Mouse (Mus musculus) kidney, embryonic 15.5 days (tissue): ENCODE data around the gene Ovol1. TPM values are rescaled to one million over a fixed set of nuclear protein-coding genes. Genes with fewer than 3 reads are reported as not detected.
A peak's percentile ranks its signal among the peaks of the same experiment; 100 is the strongest.

Experiments
- ATAC-seq: fragments of 200-750 bp; cut with Nextera tagmentation; replicated peaks from 2 replicates; pipeline ENCODE4 v1.8.0; 2017; ENCODE audit warnings: moderate TSS enrichment; ENCODE audit not compliant: low FRiP score
- H3K27ac ChIP-seq: fragments of 300-500 bp; sonication (generic); 2 replicates; pipeline ENCODE4 v1.5.1; 2015; ENCODE audit warnings: mild to moderate bottlenecking, inconsistent platforms
- H3K27me3 ChIP-seq: fragments of 300-500 bp; sonication (generic); 2 replicates; pipeline ENCODE4 v1.6.1; 2015; ENCODE audit warnings: inconsistent platforms
- H3K36me3 ChIP-seq: fragments of 300-500 bp; sonication (generic); 2 replicates; pipeline ENCODE4 v1.6.1; 2015; ENCODE audit warnings: inconsistent platforms
- H3K4me1 ChIP-seq: fragments of 300-500 bp; sonication (generic); 2 replicates; pipeline ENCODE4 v1.6.1; 2015; ENCODE audit warnings: inconsistent platforms
- H3K4me2 ChIP-seq: fragments of 300-500 bp; sonication (generic); 2 replicates; pipeline ENCODE4 v1.6.1; 2015; ENCODE audit warnings: moderate library complexity, mild to moderate bottlenecking, inconsistent platforms
- H3K4me3 ChIP-seq: fragments of 300-500 bp; sonication (generic); replicated peaks from 2 replicates; pipeline ENCODE4 v1.5.1; 2015; ENCODE audit warnings: mild to moderate bottlenecking, inconsistent platforms
- H3K9ac ChIP-seq: fragments of 300-500 bp; sonication (generic); 2 replicates; pipeline ENCODE4 v1.6.1; 2015; ENCODE audit warnings: mild to moderate bottlenecking, inconsistent platforms
- H3K9me3 ChIP-seq: fragments of 300-500 bp; sonication (generic); replicated peaks from 2 replicates; pipeline ENCODE4 v1.6.1; 2016; ENCODE audit warnings: inconsistent platforms
- WGBS: fragments of 180-500 bp; shearing (Covaris S2); methylation state at CpG from one replicate; pipeline ENCODE4 v1.1.7; 2015; ENCODE audit warnings: mixed read lengths; 5-methylcytosine and 5-hydroxymethylcytosine counted together
- polyA plus RNA-seq: library from polyadenylated mRNA; unstranded; fragments of >200 nt; fragmentation: Nextera tagmentation; extraction: Ambion mirVana; gene quantifications from 2 replicates; pipeline ENCODE4 v1.2.1, GENCODE M21; 2015

Ovol1 gene
- polyA plus RNA-seq, 1 experiment from 2014 or later = 11.3 TPM

DNA sequence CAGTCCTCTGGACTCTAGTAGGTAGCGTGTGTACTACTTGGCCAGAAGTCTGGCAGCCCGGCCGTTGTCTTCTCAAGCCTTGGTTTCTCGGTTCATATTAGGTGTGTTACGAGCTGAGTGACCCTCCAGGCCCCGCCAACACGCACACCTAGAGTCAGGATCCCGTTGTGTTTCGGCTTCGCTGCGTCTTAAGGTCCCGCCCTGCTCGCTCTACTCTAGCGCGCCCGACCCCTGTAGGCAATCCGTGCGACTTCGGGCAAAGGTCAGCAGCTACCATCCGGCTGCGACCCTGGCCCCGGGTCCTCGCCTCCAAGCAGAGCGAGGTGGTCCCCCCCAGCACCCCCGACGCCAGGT is 6.7 kb upstream of the Ovol1 start:
- Histone ChIP-seq H3K4me3 (peak overlapping the region; percentile 65), H3K4me2 (peak overlapping the region; percentile 76), H3K9me3 (no peaks in the 10 kb centered on the region), H3K4me1 (peaks cover 42% of the 10 kb centered on the region), H3K9ac (peak overlapping the region; percentile 59), H3K27ac (peak overlapping the region; percentile 92), H3K27me3 (peaks cover 25% of the 10 kb centered on the region), H3K36me3 (peaks cover 29% of the 10 kb centered on the region)
- ATAC-seq = peak; percentile 55
- 2% methylated on average over 26 of the region's 26 CpGs for WGBS

DNA sequence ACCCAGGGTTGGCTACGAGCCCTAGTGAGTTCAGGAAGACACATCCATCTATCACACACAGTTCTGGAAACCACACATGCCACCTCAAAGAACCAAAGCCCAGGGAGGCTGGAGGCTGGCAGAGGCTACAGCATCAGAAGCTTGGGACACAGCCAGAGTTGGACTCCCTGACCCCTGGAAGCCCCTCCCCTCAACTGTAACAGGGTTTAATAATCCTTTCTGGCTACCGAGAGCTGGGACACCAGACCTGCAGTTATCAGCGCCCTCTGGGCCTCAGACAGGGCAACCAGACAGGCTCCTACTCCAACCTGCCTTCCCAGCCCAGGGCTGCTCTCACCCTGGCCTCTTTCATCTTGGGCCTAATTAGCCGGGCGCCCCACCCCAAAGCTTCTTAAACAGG is 5.9 kb upstream of the Ovol1 start:
- peak overlapping the region; percentile 76 for H3K4me2 ChIP-seq
- H3K9ac ChIP-seq = no peak overlapping the region
- no peak overlapping the region for H3K4me3 ChIP-seq
- peaks cover 32% of the 10 kb centered on the region for H3K27me3 ChIP-seq
- H3K9me3 ChIP-seq = no peaks in the 10 kb centered on the region
- H3K4me1 ChIP-seq = peaks cover 47% of the 10 kb centered on the region
- peaks cover 24% of the 10 kb centered on the region for H3K36me3 ChIP-seq
- no peak for ATAC-seq
- peak overlapping the region; percentile 92 for H3K27ac ChIP-seq
- WGBS = 59% methylated on average over 5 of the region's 5 CpGs

DNA sequence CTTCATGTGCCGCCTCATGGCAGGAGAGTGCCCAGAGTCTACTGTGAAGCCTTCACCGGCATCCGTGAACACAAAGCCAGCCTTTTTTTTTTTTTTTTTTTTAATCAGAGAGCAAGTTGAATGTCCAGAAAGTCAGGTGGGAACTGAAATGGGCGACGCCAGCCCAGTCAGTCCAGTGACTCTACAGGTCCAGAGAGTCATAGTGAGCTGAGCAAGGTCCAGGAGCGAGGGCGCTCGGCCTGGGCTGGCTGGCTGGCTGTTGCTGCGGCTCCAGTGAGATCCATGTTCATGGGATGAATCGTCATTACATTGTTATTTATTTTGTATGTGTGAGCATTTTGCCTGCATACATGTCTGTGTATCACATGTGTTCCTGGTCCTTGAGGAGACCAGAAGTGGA is 2.3 kb upstream of the Ovol1 start:
- Histone ChIP-seq H3K27ac (no peak overlapping the region), H3K4me1 (peaks cover 71% of the 10 kb centered on the region), H3K4me3 (no peak overlapping the region), H3K9ac (no peak overlapping the region), H3K27me3 (peaks cover 68% of the 10 kb centered on the region), H3K9me3 (no peaks in the 10 kb centered on the region), H3K4me2 (no peak overlapping the region), H3K36me3 (no peaks in the 10 kb centered on the region)
- WGBS = 83% methylated on average over 10 of the region's 10 CpGs
- ATAC-seq = no peak

DNA sequence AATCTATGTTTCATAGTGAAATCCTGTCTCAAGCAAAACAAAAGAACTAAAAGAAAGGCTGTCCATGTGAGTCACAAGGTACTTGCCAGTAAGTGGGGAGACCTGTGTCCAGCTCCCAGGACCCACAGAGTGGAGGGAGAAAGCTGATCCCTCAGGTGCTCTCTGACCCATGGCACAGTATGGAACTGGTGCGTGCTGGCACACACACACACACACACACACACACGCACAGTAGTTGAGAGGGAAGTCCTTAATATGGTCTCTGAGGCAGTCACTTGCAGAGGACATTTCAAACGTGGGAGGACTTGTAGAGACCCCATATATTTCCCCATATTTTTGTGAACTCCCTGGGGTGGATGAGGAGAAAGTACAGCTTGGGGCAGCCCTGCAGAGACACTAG is 1.4 kb upstream of the Ovol1 start:
- Histone ChIP-seq H3K9me3 (no peaks in the 10 kb centered on the region), H3K4me1 (peaks cover 76% of the 10 kb centered on the region), H3K36me3 (no peaks in the 10 kb centered on the region), H3K27ac (peak overlapping the region; percentile 96), H3K27me3 (peaks cover 74% of the 10 kb centered on the region), H3K9ac (no peak overlapping the region), H3K4me2 (peak overlapping the region; percentile 84), H3K4me3 (peak overlapping the region; percentile 57)
- 30% methylated on average over 3 of the region's 3 CpGs for WGBS
- 0 out of 2 replicates have a peak, but pooled peaks have one; percentile 29 for ATAC-seq

DNA sequence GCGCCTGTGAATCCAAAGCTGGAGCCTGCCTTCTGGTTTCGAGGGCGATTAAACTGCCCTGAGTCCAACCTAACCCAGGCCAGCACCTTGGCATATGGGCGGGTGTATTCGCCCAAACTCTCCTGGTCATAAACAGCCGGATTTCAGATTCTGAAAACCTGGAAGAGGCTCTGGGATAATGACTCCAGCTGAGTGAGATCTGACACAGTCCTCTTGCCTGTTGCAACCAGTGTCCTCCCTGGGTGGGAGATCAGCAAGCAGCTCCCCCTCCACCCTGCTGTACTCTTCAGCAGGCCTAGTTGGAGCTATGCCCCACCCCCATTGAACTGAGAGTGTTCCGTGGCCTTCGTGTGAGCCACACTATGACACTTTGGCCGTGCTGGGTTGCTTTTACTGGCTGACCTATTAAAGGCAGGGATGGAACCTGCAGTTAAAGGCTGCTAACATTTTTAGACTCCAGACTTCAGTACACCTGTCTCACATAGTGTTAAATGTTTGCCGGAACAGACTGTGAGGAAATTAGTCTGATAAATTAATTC is 875 bp upstream of the Ovol1 start:
- Histone ChIP-seq H3K4me1 (peaks cover 76% of the 10 kb centered on the region), H3K36me3 (no peaks in the 10 kb centered on the region), H3K27me3 (peaks cover 79% of the 10 kb centered on the region), H3K4me2 (peak overlapping the region; percentile 84), H3K4me3 (peak overlapping the region; percentile 57), H3K27ac (peak overlapping the region; percentile 96), H3K9me3 (no peaks in the 10 kb centered on the region), H3K9ac (no peak overlapping the region; the same call in 1 of the 2 replicates)
- peak; percentile 55 for ATAC-seq
- 10% methylated on average over 10 of the region's 10 CpGs for WGBS

DNA sequence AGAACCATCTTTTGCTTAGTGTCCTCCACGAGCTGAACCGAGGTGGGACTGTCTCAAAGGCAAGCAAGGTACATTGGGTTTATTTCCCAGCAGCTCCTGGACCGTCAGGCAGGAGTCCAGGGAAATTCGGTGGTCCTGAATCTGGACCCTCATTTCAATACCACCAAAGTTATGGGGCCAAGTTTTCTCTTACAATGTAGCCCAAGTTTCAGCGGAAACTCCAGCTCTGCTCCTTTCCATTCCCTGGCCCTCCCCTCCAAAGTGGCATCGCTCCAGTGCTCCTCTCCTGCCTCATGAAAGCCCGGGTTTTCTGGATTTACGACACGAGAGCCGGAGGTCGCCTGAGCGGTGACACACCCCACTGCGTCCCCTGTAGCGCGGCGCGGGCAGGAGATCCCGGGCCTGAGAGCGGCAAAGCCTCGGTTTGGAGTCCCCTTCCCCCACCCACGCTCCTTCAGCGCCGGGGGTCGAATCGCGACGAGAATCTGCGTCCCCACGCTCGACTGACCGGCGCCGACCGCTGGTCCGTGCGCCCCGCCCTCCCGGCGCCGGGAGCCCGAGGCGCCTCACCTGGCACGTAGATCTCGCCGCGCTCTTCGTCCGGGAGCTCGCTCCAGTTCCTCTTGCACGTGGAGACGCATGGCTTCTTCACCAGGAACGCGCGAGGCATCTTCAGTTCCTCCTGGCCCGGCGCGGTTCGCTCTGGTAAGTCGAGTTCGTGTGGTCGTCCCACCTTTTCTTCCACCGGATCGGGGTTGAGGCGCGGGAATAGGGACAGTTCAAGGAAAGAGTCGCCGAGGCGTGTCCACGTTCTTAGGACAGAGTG is 602 bp downstream of the Ovol1 start:
- Histone ChIP-seq H3K4me2 (peak overlapping the region; percentile 84), H3K4me3 (peak overlapping the region; percentile 57), H3K36me3 (no peaks in the 10 kb centered on the region), H3K9ac (peak overlapping the region; percentile 45), H3K27me3 (peaks cover 88% of the 10 kb centered on the region), H3K4me1 (peaks cover 81% of the 10 kb centered on the region), H3K27ac (peak overlapping the region; percentile 96), H3K9me3 (no peaks in the 10 kb centered on the region)
- WGBS = under 1% methylated on average over 69 of the region's 69 CpGs
- ATAC-seq = peak; percentile 49

DNA sequence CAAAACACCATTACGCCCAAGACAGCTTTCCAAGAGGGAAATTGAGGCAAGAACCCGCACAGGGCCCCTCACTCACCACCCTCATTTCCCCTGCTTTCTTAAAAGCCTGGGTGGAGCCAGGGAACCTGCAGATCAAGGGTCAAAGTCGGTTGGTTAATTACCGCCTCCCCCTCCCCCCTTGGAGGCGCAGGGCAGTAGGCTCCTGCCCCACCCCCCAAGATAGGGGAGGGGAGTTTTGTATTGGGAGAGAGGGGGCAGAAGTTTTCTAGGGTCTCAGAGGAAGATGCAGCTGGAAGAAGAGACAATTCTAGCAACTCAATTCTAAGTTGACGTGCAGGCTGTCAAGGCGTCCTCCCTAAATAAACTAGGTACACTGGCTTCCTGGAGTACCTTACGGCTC is 1.2 kb downstream of the Ovol1 start:
- Histone ChIP-seq H3K4me3 (peak overlapping the region; percentile 57), H3K36me3 (no peaks in the 10 kb centered on the region), H3K4me2 (peak overlapping the region; percentile 84), H3K27me3 (peaks cover 83% of the 10 kb centered on the region), H3K4me1 (peaks cover 87% of the 10 kb centered on the region), H3K27ac (peak overlapping the region; percentile 96), H3K9me3 (no peaks in the 10 kb centered on the region), H3K9ac (peak overlapping the region; percentile 45)
- ATAC-seq = no peak
- 9% methylated on average over 7 of the region's 8 CpGs for WGBS

DNA sequence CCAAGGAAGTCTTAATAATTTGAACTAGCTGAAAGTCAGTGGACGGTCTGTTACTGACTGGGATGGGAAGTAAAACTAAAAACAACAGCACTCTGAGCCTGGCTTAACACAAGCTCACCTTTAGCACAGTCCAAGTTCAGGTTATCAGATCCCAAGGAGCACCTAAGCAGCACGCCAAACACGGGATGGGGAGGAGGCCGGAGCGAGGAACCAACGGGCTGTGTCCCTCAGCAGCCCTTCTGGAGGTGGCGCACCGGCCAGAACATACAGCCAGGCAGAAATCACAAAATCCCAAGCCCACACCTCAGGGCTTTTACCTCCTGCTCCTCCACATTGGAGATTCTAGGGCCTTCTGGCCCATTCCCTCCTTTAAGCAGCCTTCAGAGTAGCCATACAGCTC is 1.7 kb downstream of the Ovol1 start:
- peak overlapping the region; percentile 84 for H3K4me2 ChIP-seq
- H3K27ac ChIP-seq = peak overlapping the region; percentile 96
- WGBS = 30% methylated on average over 8 of the region's 8 CpGs
- peaks cover 79% of the 10 kb centered on the region for H3K27me3 ChIP-seq
- ATAC-seq = no peak
- H3K9me3 ChIP-seq = no peaks in the 10 kb centered on the region
- peak overlapping the region; percentile 45 for H3K9ac ChIP-seq
- H3K4me3 ChIP-seq = peak overlapping the region; percentile 57
- peaks cover 88% of the 10 kb centered on the region for H3K4me1 ChIP-seq
- H3K36me3 ChIP-seq = no peaks in the 10 kb centered on the region

DNA sequence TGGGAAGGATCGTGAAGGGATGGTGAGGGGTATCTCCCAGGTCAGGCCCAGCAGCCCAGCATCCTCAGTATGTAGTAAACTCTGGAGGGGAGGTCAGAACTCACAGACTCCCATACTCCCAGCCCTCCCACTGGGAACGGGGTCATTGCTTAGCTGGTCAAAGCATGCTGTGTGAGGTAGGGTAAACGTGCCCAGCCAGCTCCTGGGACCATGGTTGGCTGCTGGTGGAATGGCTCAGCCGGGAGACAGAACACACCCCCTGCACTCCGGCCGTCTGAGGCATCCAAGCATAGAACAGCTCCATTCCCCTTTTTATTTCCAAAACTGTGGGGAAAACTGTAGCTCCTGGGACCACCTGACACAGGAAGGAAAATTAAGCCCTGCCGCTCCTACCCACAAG is 2.3 kb downstream of the Ovol1 start:
- Histone ChIP-seq H3K4me2 (peak overlapping the region; percentile 84), H3K27me3 (peaks cover 73% of the 10 kb centered on the region), H3K9ac (peak overlapping the region; percentile 45), H3K9me3 (no peaks in the 10 kb centered on the region), H3K4me3 (peak overlapping the region; percentile 57), H3K27ac (peak overlapping the region; percentile 96), H3K36me3 (no peaks in the 10 kb centered on the region; the same call in 1 of the 2 replicates), H3K4me1 (peaks cover 93% of the 10 kb centered on the region)
- WGBS = 25% methylated on average over 7 of the region's 7 CpGs
- peak; percentile 59 for ATAC-seq

DNA sequence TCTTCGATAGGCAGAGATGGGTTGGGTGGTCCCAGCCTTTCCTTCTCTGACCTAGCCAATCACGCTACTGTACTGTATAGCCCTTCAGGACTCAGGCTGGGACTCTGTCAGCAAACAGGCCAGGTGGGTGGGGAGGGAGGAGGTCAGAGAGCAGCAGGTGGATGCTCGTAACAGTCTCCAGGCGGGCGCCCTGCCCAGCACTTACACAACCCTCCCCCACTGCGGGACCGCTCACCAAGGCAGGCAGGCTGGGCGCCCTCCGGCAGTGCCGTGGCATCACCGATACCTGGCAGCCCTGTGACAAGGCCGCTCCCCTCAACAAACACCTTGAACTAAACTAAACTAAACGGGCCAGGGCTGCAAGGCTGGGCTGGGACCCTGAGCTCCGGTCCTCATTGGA is 6.2 kb downstream of the Ovol1 start:
- H3K9ac ChIP-seq = no peak overlapping the region
- H3K4me3 ChIP-seq = no peak overlapping the region
- H3K4me2 ChIP-seq = no peak overlapping the region
- WGBS = 66% methylated on average over 14 of the region's 14 CpGs
- H3K9me3 ChIP-seq = no peaks in the 10 kb centered on the region
- no peak overlapping the region for H3K27ac ChIP-seq
- H3K27me3 ChIP-seq = peaks cover 35% of the 10 kb centered on the region
- ATAC-seq = peak; percentile 5; the same call in 1 of the 2 replicates
- H3K4me1 ChIP-seq = peaks cover 57% of the 10 kb centered on the region
- peaks cover 37% of the 10 kb centered on the region for H3K36me3 ChIP-seq

DNA sequence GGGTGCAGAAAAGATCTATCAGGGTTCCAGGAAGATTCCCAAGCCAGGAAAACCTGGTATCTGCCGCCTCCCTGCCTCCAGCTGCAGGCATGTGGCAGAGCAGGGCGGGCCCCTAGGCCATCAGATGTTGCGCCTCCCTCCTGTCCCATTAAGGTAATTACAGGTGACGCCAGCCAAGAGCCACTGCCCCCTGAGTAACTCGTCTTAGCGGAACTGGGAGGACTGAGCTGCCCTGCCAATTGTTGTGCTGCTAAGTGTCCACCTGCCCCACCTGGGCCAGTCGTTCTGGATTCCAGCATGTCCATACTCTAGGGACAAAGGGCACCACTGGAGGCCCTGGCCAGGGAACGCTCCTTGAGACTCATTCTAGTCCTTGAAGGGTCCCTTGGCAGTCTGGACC is 6.6 kb downstream of the Ovol1 start:
- Histone ChIP-seq H3K9me3 (no peaks in the 10 kb centered on the region), H3K27me3 (peaks cover 31% of the 10 kb centered on the region), H3K9ac (no peak overlapping the region), H3K4me3 (no peak overlapping the region), H3K27ac (no peak overlapping the region), H3K4me1 (peaks cover 53% of the 10 kb centered on the region), H3K36me3 (peaks cover 38% of the 10 kb centered on the region), H3K4me2 (no peak overlapping the region)
- 0 out of 2 replicates have a peak, but pooled peaks have one; percentile 12 for ATAC-seq
- WGBS = 49% methylated on average over 8 of the region's 8 CpGs

DNA sequence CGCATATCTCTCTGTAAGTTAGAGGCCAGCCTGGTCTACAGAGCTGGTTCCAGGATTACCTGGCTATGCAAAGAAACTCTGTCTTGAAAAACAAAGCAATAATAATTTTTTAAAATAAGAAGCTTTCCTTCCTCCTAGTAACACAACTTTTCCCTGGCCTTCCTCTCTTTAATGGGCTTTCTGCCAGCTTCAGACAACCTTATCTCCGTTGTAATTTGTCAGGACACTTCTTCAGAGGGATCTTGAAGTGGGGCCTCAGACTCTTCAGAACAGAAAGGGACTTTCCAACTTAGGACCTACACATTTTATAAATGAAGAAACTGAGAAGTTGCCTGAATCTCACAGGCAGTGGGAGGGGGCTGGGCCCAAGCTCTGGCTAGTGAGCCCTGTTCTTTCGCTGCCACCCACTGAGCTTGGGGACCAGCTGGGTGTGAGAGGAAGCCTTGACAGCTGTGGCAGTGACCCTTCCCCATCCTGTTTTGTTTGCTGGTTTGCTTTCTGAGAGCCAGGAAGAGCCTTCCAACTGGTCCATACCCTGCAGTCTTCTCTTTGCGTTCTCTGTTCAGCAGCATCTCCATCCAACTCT is 12.9 kb downstream of the Ovol1 start:
- no peak for ATAC-seq
- no peaks in the 10 kb centered on the region for H3K9me3 ChIP-seq
- no peak overlapping the region for H3K4me3 ChIP-seq
- WGBS = 75% methylated on average over 4 of the region's 4 CpGs
- 0 out of 2 replicates have a peak, but pooled peaks cover 6% of the 10 kb centered on the region for H3K4me1 ChIP-seq
- no peak overlapping the region for H3K4me2 ChIP-seq
- H3K36me3 ChIP-seq = peaks cover 32% of the 10 kb centered on the region
- H3K9ac ChIP-seq = no peak overlapping the region
- H3K27ac ChIP-seq = 0 out of 2 replicates have a peak overlapping the region, but pooled peaks have one; percentile 20
- H3K27me3 ChIP-seq = no peaks in the 10 kb centered on the region; the same call in 1 of the 2 replicates
